Mouse (Mus musculus) thymus, adult 2 months (tissue): ENCODE results near the gene Tbxas1.

Experiments used
- CTCF ChIP-seq: fragments of 200-500 bp; IDR thresholded peaks from 2 replicates; pipeline ENCODE4 v1.5.1; 2012; ENCODE audit warnings: mild to moderate bottlenecking, control low read depth, low read length, moderate library complexity, borderline replicate concordance; ENCODE audit not compliant: control insufficient read depth, poor library complexity, insufficient read depth; ENCODE audit errors: extremely low read depth
- POLR2A ChIP-seq: fragments of 200-500 bp; IDR thresholded peaks from 2 replicates; pipeline ENCODE4 v1.6.1; 2012; ENCODE audit warnings: mild to moderate bottlenecking, low read length, control low read depth, moderate library complexity; ENCODE audit not compliant: control insufficient read depth, poor library complexity, insufficient read depth; ENCODE audit errors: extremely low read depth

DNA sequence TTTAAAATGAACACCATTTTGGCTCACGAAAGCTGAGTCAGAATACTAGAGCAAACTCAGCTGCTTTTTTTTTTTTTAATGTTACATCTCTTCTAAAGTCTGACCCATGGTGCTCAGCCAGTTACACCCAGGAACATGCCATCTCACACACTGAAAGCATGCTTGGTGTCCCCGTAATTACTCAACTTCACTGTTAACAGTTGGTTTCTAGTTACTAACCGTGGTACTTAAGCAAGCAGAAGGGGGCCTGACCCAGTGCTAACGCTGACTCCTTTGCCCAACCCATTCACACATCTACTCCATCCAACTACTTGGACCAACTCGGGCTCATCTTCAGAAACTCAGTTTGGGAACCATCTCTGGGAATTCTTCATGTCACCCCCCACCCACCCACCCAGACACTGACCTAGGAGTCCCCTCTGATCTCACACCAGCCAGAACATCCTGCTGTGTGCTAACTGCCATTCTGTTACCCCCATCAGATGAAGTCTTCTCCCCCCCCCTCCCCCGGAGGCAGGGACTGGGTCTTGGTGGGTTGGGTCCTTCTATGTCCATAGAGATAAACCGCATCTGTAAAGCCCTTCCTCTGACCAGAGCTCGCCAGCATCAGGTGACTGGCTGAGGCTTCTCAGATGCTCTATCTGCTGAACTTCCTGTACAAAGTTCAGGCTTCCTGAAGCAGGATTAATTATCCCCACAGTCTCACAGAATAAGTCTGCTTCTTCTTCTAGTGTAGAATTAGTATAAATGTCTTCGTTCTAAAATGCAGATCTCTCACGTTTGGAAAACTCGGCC, 105.9 kb downstream of the Tbxas1 start:
- TF ChIP-seq CTCF: no peak
- no peak for TF ChIP-seq POLR2A
